Mouse (Mus musculus): ENCODE results near the gene Strada. TPM values are rescaled to one million over a fixed set of nuclear protein-coding genes. Genes with fewer than 3 reads are reported as not detected.

The Strada gene
- polyA plus RNA-seq, 1 experiment from 2014 or later, result 28.6 TPM

- Histone ChIP-seq H3K4me1 (ENCODE audit: control insufficient read depth, insufficient read depth, low read depth, low read length) (no peaks in the 10 kb centered on the region), H3K4me2 (ENCODE audit: low read length) (no peak overlapping the region), H3K4me3 (ENCODE audit: low read length) (no peak overlapping the region), H3K9me3 (ENCODE audit: control insufficient read depth, low read length) (no peaks in the 10 kb centered on the region), H3K27ac (ENCODE audit: low read depth, low read length) (no peak overlapping the region), H3K9ac (ENCODE audit: low read depth, low read length) (no peak overlapping the region), H3K27me3 (replicated peaks; ENCODE audit: control insufficient read depth, insufficient read depth, low read length) (no peaks in the 10 kb centered on the region), H3K36me3 (ENCODE audit: control insufficient read depth, insufficient read depth, low read length) (0 out of 2 replicates have a peak, but pooled peaks cover 4% of the 10 kb centered on the region)
- no peak for ATAC-seq
- 81% methylated on average over 5 of the region's 5 CpGs for WGBS
Observed at GRCm38 (mm10) chr11:106174372-106174771, 27.6 kb downstream of the Strada start.

GRCm38 (mm10) chr11:106173228-106173627 is 28.7 kb downstream of the Strada start:
- Histone ChIP-seq H3K27ac (ENCODE audit: low read depth, low read length) (no peak overlapping the region), H3K4me1 (ENCODE audit: control insufficient read depth, insufficient read depth, low read depth, low read length) (no peaks in the 10 kb centered on the region), H3K4me2 (ENCODE audit: low read length) (no peak overlapping the region), H3K4me3 (ENCODE audit: low read length) (no peak overlapping the region), H3K9me3 (ENCODE audit: control insufficient read depth, low read length) (no peaks in the 10 kb centered on the region), H3K36me3 (ENCODE audit: control insufficient read depth, insufficient read depth, low read length) (peaks cover 7% of the 10 kb centered on the region; the same call in 1 of the 2 replicates), H3K27me3 (replicated peaks; ENCODE audit: control insufficient read depth, insufficient read depth, low read length) (no peaks in the 10 kb centered on the region), H3K9ac (ENCODE audit: low read depth, low read length) (no peak overlapping the region)
- 100% methylated on average over 2 of the region's 2 CpGs for WGBS
- ATAC-seq, result no peak

- Histone ChIP-seq H3K4me3 (ENCODE audit: low read length) (no peak overlapping the region), H3K27me3 (replicated peaks; ENCODE audit: control insufficient read depth, insufficient read depth, low read length) (no peaks in the 10 kb centered on the region), H3K36me3 (ENCODE audit: control insufficient read depth, insufficient read depth, low read length) (peaks cover 13% of the 10 kb centered on the region; the same call in 1 of the 2 replicates), H3K27ac (ENCODE audit: low read depth, low read length) (no peak overlapping the region), H3K9me3 (ENCODE audit: control insufficient read depth, low read length) (no peaks in the 10 kb centered on the region), H3K4me1 (ENCODE audit: control insufficient read depth, insufficient read depth, low read depth, low read length) (no peaks in the 10 kb centered on the region), H3K4me2 (ENCODE audit: low read length) (no peak overlapping the region), H3K9ac (ENCODE audit: low read depth, low read length) (no peak overlapping the region)
- ATAC-seq, result no peak
- 78% methylated on average over 7 of the region's 7 CpGs for WGBS
Observed at GRCm38 (mm10) chr11:106170807-106171206, 31.2 kb downstream of the Strada start.

DNA sequence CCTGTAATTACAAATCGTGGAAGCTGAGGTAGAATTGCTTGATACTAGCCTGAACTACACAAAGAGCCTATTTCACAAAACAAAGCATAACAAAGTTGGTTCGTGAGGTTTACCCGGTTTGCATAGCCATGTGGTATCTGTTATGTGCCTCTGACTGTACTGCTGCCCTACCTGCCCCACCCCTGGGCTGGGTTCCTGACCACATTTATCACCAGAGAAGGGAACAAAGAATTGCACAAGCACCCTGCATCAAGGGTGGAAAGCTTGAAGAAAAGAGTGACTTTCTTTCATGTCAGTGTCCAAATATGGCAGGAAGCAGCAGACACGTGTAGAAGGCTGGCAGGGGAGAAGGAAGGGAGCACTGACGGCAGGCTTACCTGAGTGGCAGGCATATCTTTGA is 34.5 kb downstream of the Strada start:
- no peak overlapping the region for H3K27ac ChIP-seq (ENCODE audit: low read depth, low read length)
- 83% methylated on average over 5 of the region's 5 CpGs for WGBS
- no peak for ATAC-seq
- H3K36me3 ChIP-seq (ENCODE audit: control insufficient read depth, insufficient read depth, low read length), result peaks cover 24% of the 10 kb centered on the region
- no peaks in the 10 kb centered on the region for H3K4me1 ChIP-seq (ENCODE audit: control insufficient read depth, insufficient read depth, low read depth, low read length)
- no peak overlapping the region for H3K4me2 ChIP-seq (ENCODE audit: low read length)
- no peak overlapping the region for H3K9ac ChIP-seq (ENCODE audit: low read depth, low read length)
- no peaks in the 10 kb centered on the region for H3K27me3 ChIP-seq (replicated peaks; ENCODE audit: control insufficient read depth, insufficient read depth, low read length)
- H3K4me3 ChIP-seq (ENCODE audit: low read length), result no peak overlapping the region
- H3K9me3 ChIP-seq (ENCODE audit: control insufficient read depth, low read length), result no peaks in the 10 kb centered on the region

DNA sequence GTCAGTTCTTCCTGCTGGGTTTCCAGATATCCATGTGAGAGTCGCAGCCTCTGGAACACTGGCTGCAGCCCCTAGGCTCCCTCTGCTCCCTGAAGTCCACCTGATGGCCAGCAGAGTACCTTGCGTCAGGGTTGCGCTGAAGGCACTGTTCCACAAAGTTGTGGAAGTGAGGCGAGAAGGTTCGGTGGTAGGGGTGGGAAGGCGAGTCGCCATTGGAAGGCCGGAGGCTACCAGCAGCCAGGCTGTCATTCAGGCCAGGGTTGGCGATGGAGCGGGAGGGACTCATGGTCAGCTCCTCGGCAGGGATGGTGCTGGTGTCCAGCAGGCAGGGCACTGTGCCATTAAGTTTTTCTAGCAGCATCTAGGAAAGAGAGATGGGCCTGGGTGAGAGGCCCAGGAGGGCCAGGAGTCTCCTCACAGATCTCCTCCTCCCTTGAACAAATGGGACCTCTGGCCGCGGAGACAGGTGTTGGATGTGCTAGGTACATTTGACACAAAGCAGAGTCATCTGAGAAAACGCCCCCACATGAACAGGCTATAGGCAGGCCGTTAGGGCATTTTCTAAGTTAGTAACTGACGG is 37.3 kb downstream of the Strada start:
- no peak overlapping the region for H3K9ac ChIP-seq (ENCODE audit: low read depth, low read length)
- WGBS, result 89% methylated on average over 16 of the region's 16 CpGs

DNA sequence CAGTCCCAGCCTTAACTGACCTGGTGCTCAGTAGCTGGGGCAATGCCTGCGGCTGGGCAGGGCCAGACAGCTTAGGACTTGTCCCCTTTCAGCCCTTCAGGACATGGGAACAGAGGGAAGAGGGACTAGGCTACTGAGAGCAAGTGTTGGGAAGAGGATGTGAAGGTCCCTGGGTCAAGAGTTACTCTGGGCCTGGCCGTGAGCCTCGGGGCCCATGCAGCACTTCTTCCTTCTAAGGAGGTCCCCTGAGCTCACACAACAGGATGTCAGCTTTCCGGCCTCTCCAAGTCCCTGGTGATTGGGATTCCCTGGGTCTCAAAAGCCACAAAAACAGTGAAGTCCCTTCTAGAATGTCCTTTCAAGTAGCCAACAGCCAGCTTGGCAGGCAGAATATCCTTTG is 38.4 kb downstream of the Strada start:
- peaks cover 22% of the 10 kb centered on the region for H3K4me1 ChIP-seq (ENCODE audit: control insufficient read depth, insufficient read depth, low read depth, low read length)

More for the DNA sequence above, 37.3 kb downstream of the Strada start:
- Histone ChIP-seq H3K4me3 (ENCODE audit: low read length) (no peak overlapping the region), H3K27me3 (replicated peaks; ENCODE audit: control insufficient read depth, insufficient read depth, low read length) (no peaks in the 10 kb centered on the region), H3K4me1 (ENCODE audit: control insufficient read depth, insufficient read depth, low read depth, low read length) (peaks cover 13% of the 10 kb centered on the region), H3K4me2 (ENCODE audit: low read length) (no peak overlapping the region), H3K9me3 (ENCODE audit: control insufficient read depth, low read length) (no peaks in the 10 kb centered on the region), H3K36me3 (ENCODE audit: control insufficient read depth, insufficient read depth, low read length) (peaks cover 21% of the 10 kb centered on the region), H3K27ac (ENCODE audit: low read depth, low read length) (no peak overlapping the region)
- ATAC-seq, result no peak

DNA sequence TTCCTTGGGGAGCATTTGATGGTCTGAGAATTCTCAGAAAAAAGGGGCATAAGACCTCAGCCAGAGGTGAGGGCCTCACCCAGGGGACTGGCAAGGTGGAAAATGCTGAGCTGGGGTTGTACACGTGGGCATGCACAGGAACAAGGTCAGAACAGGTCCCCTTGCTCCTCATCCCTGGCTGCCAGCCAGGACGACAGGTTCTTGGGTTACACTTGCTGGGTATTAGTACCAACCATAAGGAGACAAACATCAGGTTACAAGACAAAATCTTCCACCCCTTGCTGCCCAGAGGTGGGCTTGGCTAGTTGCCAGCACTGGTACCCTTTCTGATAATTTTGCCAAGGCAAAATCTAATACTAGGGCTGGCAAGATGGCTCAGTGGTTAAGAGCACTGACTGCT is 39.7 kb downstream of the Strada start:
- Histone ChIP-seq H3K4me2 (ENCODE audit: low read length) (no peak overlapping the region), H3K9me3 (ENCODE audit: control insufficient read depth, low read length) (no peaks in the 10 kb centered on the region), H3K4me1 (ENCODE audit: control insufficient read depth, insufficient read depth, low read depth, low read length) (peaks cover 27% of the 10 kb centered on the region), H3K27me3 (replicated peaks; ENCODE audit: control insufficient read depth, insufficient read depth, low read length) (no peaks in the 10 kb centered on the region), H3K9ac (ENCODE audit: low read depth, low read length) (no peak overlapping the region), H3K27ac (ENCODE audit: low read depth, low read length) (no peak overlapping the region; the same call in 1 of the 2 replicates), H3K4me3 (ENCODE audit: low read length) (no peak overlapping the region), H3K36me3 (ENCODE audit: control insufficient read depth, insufficient read depth, low read length) (peaks cover 13% of the 10 kb centered on the region)
- no peak for ATAC-seq
- WGBS, result 85% methylated on average over 2 of the region's 2 CpGs

More for the DNA sequence above, 38.4 kb downstream of the Strada start:
- H3K4me3 ChIP-seq (ENCODE audit: low read length), result no peak overlapping the region
- no peak for ATAC-seq
- peaks cover 18% of the 10 kb centered on the region for H3K36me3 ChIP-seq (ENCODE audit: control insufficient read depth, insufficient read depth, low read length)
- no peaks in the 10 kb centered on the region for H3K27me3 ChIP-seq (replicated peaks; ENCODE audit: control insufficient read depth, insufficient read depth, low read length)
- no peaks in the 10 kb centered on the region for H3K9me3 ChIP-seq (ENCODE audit: control insufficient read depth, low read length)
- H3K4me2 ChIP-seq (ENCODE audit: low read length), result no peak overlapping the region
- H3K27ac ChIP-seq (ENCODE audit: low read depth, low read length), result no peak overlapping the region
- no peak overlapping the region for H3K9ac ChIP-seq (ENCODE audit: low read depth, low read length)
- WGBS, result 85% methylated on average over 4 of the region's 4 CpGs

- Histone ChIP-seq H3K4me3 (ENCODE audit: low read length) (peak within 1 kb of the TSS; percentile 86), H3K9me3 (ENCODE audit: control insufficient read depth, low read length) (no peaks in the 10 kb centered on the region), H3K9ac (ENCODE audit: low read depth, low read length) (peak within 1 kb of the TSS; percentile 98), H3K27me3 (replicated peaks; ENCODE audit: control insufficient read depth, insufficient read depth, low read length) (no peaks in the 10 kb centered on the region), H3K4me1 (ENCODE audit: control insufficient read depth, insufficient read depth, low read depth, low read length) (peaks cover 27% of the 10 kb centered on the region), H3K36me3 (ENCODE audit: control insufficient read depth, insufficient read depth, low read length) (peaks cover 14% of the 10 kb centered on the region), H3K27ac (ENCODE audit: low read depth, low read length) (peak within 1 kb of the TSS; percentile 91), H3K4me2 (ENCODE audit: low read length) (peak within 1 kb of the TSS; percentile 85)
- peak; percentile 19 for ATAC-seq
- WGBS, result 20% methylated on average over 22 of the region's 22 CpGs
Observed at GRCm38 (mm10) chr11:106160841-106161721, 40.9 kb downstream of the Strada start, which contains the start of the genes Gm10840 and Limd2. Gene Gm10840 (plus strand): TSS chr11:106160850. Gene Limd2 (minus strand): TSS chr11:106160860.

Data from hindbrain, embryonic 16.5 days (tissue).